Mouse (Mus musculus) splenic B cell, adult 2 months (primary cell): Measurements from ENCODE around the gene Zbtb41.
"Not testable (repeated sequence)": the region's sequence is repeated elsewhere in the genome, so short reads cannot be mapped to it uniquely, and the experiment has no call there.

Experiments
- DNase-seq: peaks from one replicate; pipeline ENCODE4 v3.0.0-alpha.2; 2011; ENCODE audit warnings: low read depth, low spot score
- H3K27me3 ChIP-seq: 2 replicates; pipeline ENCODE4 v1.6.1; 2012; ENCODE audit warnings: mild to moderate bottlenecking, low read length, moderate library complexity, mixed read lengths; ENCODE audit not compliant: control insufficient read depth, poor library complexity, insufficient read depth, severe bottlenecking
- H3K36me3 ChIP-seq: 2 replicates; pipeline ENCODE4 v1.6.1; 2012; ENCODE audit warnings: mild to moderate bottlenecking, low read length, moderate library complexity, mixed read lengths; ENCODE audit not compliant: control insufficient read depth, poor library complexity, insufficient read depth, severe bottlenecking

Gene Zbtb41

GRCm38 (mm10) chr1:139421875-139422791 is at the start of gene Zbtb41:
Gene Zbtb41, plus strand, starts transcription at chr1:139422288.
- peak; percentile 94 for DNase-seq
- Histone ChIP-seq H3K36me3 (no peaks in the 10 kb centered on the region), H3K27me3 (no peaks in the 10 kb centered on the region)

- no peak for DNase-seq
- Histone ChIP-seq H3K36me3 (no peaks in the 10 kb centered on the region), H3K27me3 (no peaks in the 10 kb centered on the region)
Observed at GRCm38 (mm10) chr1:139375900-139376299, 46.2 kb upstream of the Zbtb41 start.

- no peaks in the 10 kb centered on the region for H3K36me3 ChIP-seq
- no peaks in the 10 kb centered on the region for H3K27me3 ChIP-seq
- no peak for DNase-seq
Observed at GRCm38 (mm10) chr1:139376638-139377286, 45.3 kb upstream of the Zbtb41 start, which contains the start of gene Crb1. Gene Crb1, minus strand, starts transcription at chr1:139377100.

DNA sequence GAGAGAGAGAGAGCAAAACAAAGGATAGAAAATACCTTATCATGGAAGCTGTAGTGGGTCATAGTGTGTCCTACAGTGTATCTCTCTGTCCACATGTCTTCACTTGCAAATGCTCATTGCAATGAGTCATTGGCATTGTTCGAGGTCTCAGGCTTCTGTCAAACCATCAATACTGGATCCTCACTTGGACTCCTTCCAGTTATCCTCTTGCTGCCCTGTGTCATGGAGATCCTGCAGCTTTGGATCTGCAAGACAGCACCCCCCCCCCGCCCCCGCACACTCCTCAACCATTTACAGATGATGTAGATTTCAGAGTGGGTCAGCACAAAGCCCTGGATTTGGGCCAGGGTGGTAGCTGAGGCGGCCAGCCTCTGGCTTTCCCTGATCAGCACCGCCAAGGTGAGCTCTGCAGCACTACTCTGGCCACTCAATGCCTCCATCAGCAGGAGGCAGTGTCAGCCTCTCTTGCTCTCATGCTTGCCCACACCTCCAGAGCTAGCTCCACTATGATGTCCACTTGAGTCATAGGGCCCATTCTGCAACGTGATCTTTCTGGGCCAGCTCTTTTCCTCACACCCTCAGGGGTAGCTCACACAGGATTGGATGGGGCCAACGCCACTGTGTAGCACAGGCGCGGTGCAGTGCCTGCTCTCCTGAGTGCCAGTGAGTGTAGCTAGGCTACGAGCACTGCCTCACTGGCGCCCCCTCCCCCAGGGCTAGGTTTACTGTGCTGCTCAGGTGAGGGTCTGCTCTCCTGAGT is 43.0 kb upstream of the Zbtb41 start:
- no peaks in the 10 kb centered on the region for H3K36me3 ChIP-seq
- H3K27me3 ChIP-seq = no peaks in the 10 kb centered on the region
- no peak for DNase-seq

- DNase-seq = no peak
- Histone ChIP-seq H3K27me3 (no peaks in the 10 kb centered on the region), H3K36me3 (no peaks in the 10 kb centered on the region)
Observed at GRCm38 (mm10) chr1:139379621-139379984, 42.5 kb upstream of the Zbtb41 start.

- no peaks in the 10 kb centered on the region for H3K36me3 ChIP-seq
- H3K27me3 ChIP-seq = no peaks in the 10 kb centered on the region
- DNase-seq = no peak
Observed at GRCm38 (mm10) chr1:139391747-139392146, 30.3 kb upstream of the Zbtb41 start.

DNA sequence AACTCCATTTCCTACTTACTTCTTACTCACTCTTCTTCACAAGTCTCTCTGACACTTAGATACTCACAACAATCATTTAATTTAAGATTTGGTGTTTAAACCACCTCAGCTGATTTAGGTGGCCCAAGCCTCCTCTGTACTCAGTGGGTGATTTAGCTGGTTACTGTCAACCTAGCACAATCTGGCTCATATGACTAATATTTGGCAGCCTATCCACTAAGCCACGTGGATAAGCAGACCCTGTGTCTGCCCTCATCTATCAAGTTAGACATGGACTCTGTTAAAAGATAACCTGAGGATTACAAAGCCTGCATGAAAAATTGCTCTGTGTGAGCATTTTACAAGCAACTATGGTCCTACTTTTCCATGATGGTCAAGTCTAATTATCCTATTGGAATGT is 25.5 kb upstream of the Zbtb41 start:
- no peaks in the 10 kb centered on the region for H3K27me3 ChIP-seq
- no peaks in the 10 kb centered on the region for H3K36me3 ChIP-seq
- no peak for DNase-seq

DNA sequence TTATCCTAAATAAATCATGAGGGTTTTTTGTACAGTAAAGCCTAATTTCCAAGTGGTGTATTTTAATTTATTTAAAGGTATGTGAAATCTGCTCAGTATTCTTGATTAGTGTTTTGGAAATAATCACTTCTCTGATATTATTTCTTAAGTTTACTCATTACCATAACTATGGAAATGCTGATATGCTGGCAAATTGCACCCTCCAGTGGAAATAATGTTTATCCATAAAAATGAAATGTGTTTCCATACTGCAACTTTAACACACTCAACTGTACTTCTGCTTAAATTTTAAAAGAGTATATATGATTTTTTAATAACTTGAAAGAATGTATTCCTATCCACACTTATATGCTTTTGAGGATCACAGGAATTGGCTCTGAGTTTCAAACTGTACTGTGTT is 16.3 kb upstream of the Zbtb41 start:
- DNase-seq = no peak
- Histone ChIP-seq H3K36me3 (no peaks in the 10 kb centered on the region), H3K27me3 (no peaks in the 10 kb centered on the region)

DNA sequence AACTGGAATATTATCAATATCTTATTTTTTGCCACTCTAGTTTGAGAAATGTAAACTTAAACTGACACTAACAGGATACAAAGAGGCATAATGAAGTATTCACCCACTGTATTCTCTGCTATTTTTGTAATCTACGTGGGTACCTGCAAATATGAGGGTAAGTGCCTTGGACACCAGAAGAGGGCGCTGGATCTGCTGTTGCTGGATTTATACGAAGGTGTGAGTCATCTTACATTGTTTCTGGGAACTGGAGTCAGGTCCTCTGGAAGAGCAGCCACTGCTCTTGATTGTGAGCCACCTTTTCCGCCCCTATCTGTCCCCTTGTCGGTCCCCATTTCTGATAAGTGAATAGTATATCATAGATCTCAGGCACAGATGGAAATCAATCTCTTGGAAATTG is 14.4 kb upstream of the Zbtb41 start:
- Histone ChIP-seq H3K27me3 (no peaks in the 10 kb centered on the region), H3K36me3 (no peaks in the 10 kb centered on the region)
- DNase-seq = peak; percentile 10

- not testable (repeated sequence) for DNase-seq, H3K36me3 ChIP-seq, H3K27me3 ChIP-seq
Observed at GRCm38 (mm10) chr1:139412365-139412764, 9.7 kb upstream of the Zbtb41 start.

DNA sequence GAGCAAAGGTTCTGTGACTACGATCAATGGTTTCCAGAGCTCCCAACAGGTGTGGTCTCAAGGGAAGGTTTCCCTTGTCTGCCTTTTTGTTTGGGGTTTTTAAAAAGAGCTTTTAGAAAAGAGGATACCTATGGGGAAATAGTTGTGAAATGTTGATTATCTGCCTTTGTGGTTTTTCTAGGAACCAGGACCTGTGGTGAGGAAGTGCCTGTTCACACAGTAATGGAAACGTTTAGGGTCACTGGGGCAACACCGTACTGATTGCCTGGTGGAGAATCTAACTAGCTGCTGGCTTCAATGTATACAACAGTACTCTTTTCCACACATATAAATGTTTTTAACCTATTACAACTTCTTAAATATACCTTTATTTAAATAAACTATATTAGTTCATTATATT is 8.6 kb upstream of the Zbtb41 start:
- no peaks in the 10 kb centered on the region for H3K27me3 ChIP-seq
- DNase-seq = no peak
- H3K36me3 ChIP-seq = no peaks in the 10 kb centered on the region

- H3K36me3 ChIP-seq = no peaks in the 10 kb centered on the region
- no peaks in the 10 kb centered on the region for H3K27me3 ChIP-seq
- DNase-seq = no peak
Observed at GRCm38 (mm10) chr1:139421521-139421874, 590 bp upstream of the Zbtb41 start.

GRCm38 (mm10) chr1:139422941-139423340 is 853 bp downstream of the Zbtb41 start:
- DNase-seq = peak; percentile 18
- Histone ChIP-seq H3K36me3 (no peaks in the 10 kb centered on the region), H3K27me3 (no peaks in the 10 kb centered on the region)

DNA sequence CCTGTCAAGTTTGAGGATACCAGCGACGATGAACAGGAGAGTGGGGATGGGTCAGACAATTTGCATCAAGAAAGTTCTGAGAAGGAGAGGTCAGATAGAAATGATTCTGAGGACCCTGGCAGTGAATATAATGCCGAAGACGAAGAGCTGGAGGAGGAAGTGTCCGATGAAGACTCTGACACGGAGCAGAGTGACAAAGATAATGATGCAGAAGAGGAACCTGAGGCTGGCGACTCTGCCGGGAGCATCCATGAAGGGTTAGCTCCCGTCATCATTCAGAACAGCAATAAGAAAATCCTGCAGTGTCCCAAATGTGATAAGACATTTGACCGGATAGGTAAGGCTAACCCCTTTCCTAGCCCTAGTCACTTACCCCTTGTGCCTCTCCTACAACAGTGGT is 1.8 kb downstream of the Zbtb41 start:
- DNase-seq = no peak
- Histone ChIP-seq H3K36me3 (no peaks in the 10 kb centered on the region), H3K27me3 (no peaks in the 10 kb centered on the region)

GRCm38 (mm10) chr1:139425006-139425405 is 2.9 kb downstream of the Zbtb41 start:
- 0 out of 2 replicates have a peak, but pooled peaks cover 1% of the 10 kb centered on the region for H3K36me3 ChIP-seq
- H3K27me3 ChIP-seq = no peaks in the 10 kb centered on the region
- no peak for DNase-seq
